Mouse (Mus musculus) liver, adult 2 months (tissue): ENCODE measurements around the gene Bloc1s4. TPM values are rescaled to one million over a fixed set of nuclear protein-coding genes. Genes with fewer than 3 reads are reported as not detected.

Experiments
- DNase-seq: peaks from one replicate; pipeline ENCODE4 v3.0.0-alpha.2; 2011; ENCODE audit warnings: low read depth, low spot score; ENCODE audit errors: extremely low read depth
- H3K27ac ChIP-seq: fragments of 200-500 bp; replicated peaks from 2 replicates; pipeline ENCODE4 v1.5.1; 2012; ENCODE audit warnings: low read depth, mild to moderate bottlenecking, control low read depth, inconsistent platforms, low read length; ENCODE audit not compliant: insufficient read depth
- H3K27me3 ChIP-seq: fragments of 200-500 bp; 2 replicates; pipeline ENCODE4 v1.6.1; 2012; ENCODE audit warnings: mild to moderate bottlenecking, moderate library complexity, low read length, inconsistent platforms; ENCODE audit not compliant: control insufficient read depth, insufficient read depth
- H3K36me3 ChIP-seq: fragments of 200-500 bp; 2 replicates; pipeline ENCODE4 v1.6.1; 2012; ENCODE audit warnings: low read length, inconsistent platforms; ENCODE audit not compliant: control insufficient read depth, insufficient read depth
- H3K4me1 ChIP-seq: fragments of 200-500 bp; 2 replicates; pipeline ENCODE4 v1.6.1; 2011; ENCODE audit warnings: low read length; ENCODE audit not compliant: control insufficient read depth, insufficient read depth
- H3K4me3 ChIP-seq: fragments of 200-500 bp; 2 replicates; pipeline ENCODE4 v1.5.1; 2011; ENCODE audit warnings: low read depth, mild to moderate bottlenecking, control low read depth, low read length, moderate library complexity; ENCODE audit not compliant: insufficient read depth
- H3K79me2 ChIP-seq: fragments of 200-500 bp; 2 replicates; pipeline ENCODE4 v1.6.1; 2012; ENCODE audit warnings: inconsistent platforms, mild to moderate bottlenecking, low read length, moderate library complexity; ENCODE audit not compliant: control insufficient read depth, insufficient read depth
- H3K9ac ChIP-seq: fragments of 200-500 bp; 2 replicates; pipeline ENCODE4 v1.6.1; 2012; ENCODE audit warnings: low read depth, mild to moderate bottlenecking, control low read depth, inconsistent platforms, low read length
- CTCF ChIP-seq: fragments of 200-500 bp; IDR thresholded peaks from 2 replicates; pipeline ENCODE4 v1.5.1; 2011; ENCODE audit warnings: low read depth, low read length, control low read depth
- POLR2A ChIP-seq: fragments of 200-500 bp; IDR thresholded peaks from 2 replicates; pipeline ENCODE4 v1.6.1; 2011; ENCODE audit warnings: low read length, control low read depth; ENCODE audit not compliant: insufficient read depth; ENCODE audit errors: extremely low read depth
- WGBS: fragments of 180-500 bp; shearing (Covaris S2); methylation state at CpG from one replicate; pipeline ENCODE4 v1.1.7; 2018; 5-methylcytosine and 5-hydroxymethylcytosine counted together
- polyA plus RNA-seq: library from polyadenylated mRNA; depleted of rRNA; stranded (reverse); fragments of >200 nt; gene quantifications from 2 replicates; pipeline ENCODE4 v1.2.3, GENCODE M21; 2012
- total RNA-seq: library from RNA; depleted of rRNA; stranded (reverse); fragments of >200 nt; gene quantifications from 2 replicates; pipeline ENCODE4 v1.2.3, GENCODE M21; 2014

The Bloc1s4 gene
- total and polyA plus RNA-seq, 2 experiments, result 12.9 to 19.4 TPM

GRCm38 (mm10) chr5:36719601-36720000 lies 28.8 kb downstream of the Bloc1s4 start:
- Histone ChIP-seq H3K27me3 (no peaks in the 10 kb centered on the region), H3K79me2 (no peaks in the 10 kb centered on the region), H3K36me3 (no peaks in the 10 kb centered on the region), H3K4me1 (peaks cover 2% of the 10 kb centered on the region; the same call in 1 of the 2 replicates), H3K4me3 (no peak overlapping the region), H3K9ac (no peak overlapping the region), H3K27ac (no peak overlapping the region)
- 89% methylated on average over 3 of the region's 3 CpGs for WGBS
- no peak for DNase-seq
- TF ChIP-seq CTCF, result no peak
- TF ChIP-seq POLR2A, result no peak

DNA sequence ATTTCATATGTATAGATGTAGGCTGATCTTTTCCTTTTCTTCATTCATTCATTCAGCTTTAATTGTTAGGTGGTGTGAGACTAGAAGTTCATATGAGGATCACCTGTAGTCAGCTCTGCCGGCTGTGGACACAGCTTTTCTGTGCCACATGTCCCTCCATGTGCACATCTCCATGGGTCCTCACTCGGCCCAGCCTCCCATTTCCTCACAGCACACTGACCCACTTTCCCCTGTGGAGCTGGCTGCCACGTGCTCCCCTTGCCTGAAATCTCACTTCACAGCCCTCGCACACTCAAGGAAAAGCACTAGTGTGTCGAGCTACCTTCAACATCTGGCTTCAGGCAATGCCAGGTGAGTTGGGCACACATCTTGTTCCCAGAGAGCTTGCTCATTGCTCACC lies 29.3 kb downstream of the Bloc1s4 start:
- no peak overlapping the region for H3K9ac ChIP-seq

DNA sequence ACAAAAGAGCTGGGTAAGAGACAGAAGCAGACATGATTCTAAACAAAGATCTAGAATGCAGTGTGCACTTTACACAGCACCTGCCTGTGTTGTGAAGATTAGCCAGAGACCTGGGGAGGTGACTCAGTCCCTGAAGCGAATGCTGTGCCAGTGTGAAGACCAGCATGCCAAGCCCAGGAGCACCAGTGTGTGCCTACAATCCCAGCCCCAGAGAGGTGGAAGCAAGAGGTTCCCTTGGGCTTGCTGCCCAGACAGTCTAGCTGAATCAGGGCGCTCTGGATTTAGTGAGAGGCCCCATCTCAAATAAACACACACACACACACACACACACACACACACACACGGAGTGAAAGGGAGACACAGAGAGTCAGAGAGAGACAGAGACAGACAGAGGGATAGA lies 30.6 kb downstream of the Bloc1s4 start:
- TF ChIP-seq CTCF, result no peak
- no peak for TF ChIP-seq POLR2A
- H3K4me1 ChIP-seq, result peaks cover 4% of the 10 kb centered on the region; the same call in 1 of the 2 replicates
- H3K27me3 ChIP-seq, result no peaks in the 10 kb centered on the region
- WGBS, result 59% methylated on average over 3 of the region's 3 CpGs
- H3K79me2 ChIP-seq, result no peaks in the 10 kb centered on the region
- H3K36me3 ChIP-seq, result no peaks in the 10 kb centered on the region
- no peak for DNase-seq
- no peak overlapping the region for H3K9ac ChIP-seq
- H3K4me3 ChIP-seq, result no peak overlapping the region
- H3K27ac ChIP-seq, result no peak overlapping the region

More for the DNA sequence above, 29.3 kb downstream of the Bloc1s4 start:
- Histone ChIP-seq H3K27ac (no peak overlapping the region), H3K27me3 (no peaks in the 10 kb centered on the region), H3K79me2 (no peaks in the 10 kb centered on the region), H3K36me3 (no peaks in the 10 kb centered on the region), H3K4me1 (peaks cover 2% of the 10 kb centered on the region; the same call in 1 of the 2 replicates), H3K4me3 (no peak overlapping the region)
- TF ChIP-seq CTCF, result no peak
- TF ChIP-seq POLR2A, result no peak
- 80% methylated on average over 5 of the region's 5 CpGs for WGBS
- DNase-seq, result no peak

- no peak overlapping the region for H3K9ac ChIP-seq
- no peaks in the 10 kb centered on the region for H3K79me2 ChIP-seq
- no peak overlapping the region for H3K27ac ChIP-seq
- H3K36me3 ChIP-seq, result no peaks in the 10 kb centered on the region
- DNase-seq, result no peak
- TF ChIP-seq CTCF, result no peak
- no peak for TF ChIP-seq POLR2A
- no peak overlapping the region for H3K4me3 ChIP-seq
- whole genome bisulfite sequencing, result 86% methylated on average over 2 of the region's 2 CpGs
- no peaks in the 10 kb centered on the region for H3K27me3 ChIP-seq
- H3K4me1 ChIP-seq, result peaks cover 11% of the 10 kb centered on the region
These were observed 31.6 kb downstream of the Bloc1s4 start for GRCm38 (mm10) chr5:36716816-36717215.

DNA sequence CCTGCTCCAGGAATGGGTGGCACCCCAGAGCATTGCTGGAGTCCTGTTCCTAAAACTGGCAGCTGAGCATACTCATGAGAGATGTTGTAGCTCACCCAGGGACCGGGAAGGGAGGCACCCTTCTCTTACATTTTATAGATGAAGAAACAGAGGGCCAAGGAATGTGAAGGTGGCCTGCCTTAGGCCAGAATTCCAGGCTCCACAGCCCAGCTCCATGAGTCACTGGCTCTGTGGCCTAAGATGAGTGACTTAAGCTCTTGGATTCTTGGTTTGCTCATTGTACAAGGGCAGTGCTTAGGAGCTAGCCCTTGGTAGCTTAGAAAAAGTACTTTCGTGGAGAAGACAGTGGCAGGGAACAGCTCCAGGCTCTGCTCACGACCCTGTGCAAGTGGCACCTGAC lies 33.6 kb downstream of the Bloc1s4 start:
- TF ChIP-seq POLR2A (no peak), CTCF (no peak)
- no peak overlapping the region for H3K9ac ChIP-seq
- no peak for DNase-seq
- peaks cover 11% of the 10 kb centered on the region for H3K4me1 ChIP-seq
- H3K27ac ChIP-seq, result no peak overlapping the region
- WGBS, result 92% methylated on average over 3 of the region's 3 CpGs
- H3K4me3 ChIP-seq, result no peak overlapping the region
- no peaks in the 10 kb centered on the region for H3K36me3 ChIP-seq
- H3K79me2 ChIP-seq, result no peaks in the 10 kb centered on the region
- H3K27me3 ChIP-seq, result no peaks in the 10 kb centered on the region

GRCm38 (mm10) chr5:36713693-36714092 lies 34.8 kb downstream of the Bloc1s4 start:
- H3K27ac ChIP-seq, result peak overlapping the region; percentile 81
- no peaks in the 10 kb centered on the region for H3K79me2 ChIP-seq
- peaks cover 11% of the 10 kb centered on the region for H3K4me1 ChIP-seq
- TF ChIP-seq POLR2A, result no peak
- no peak for TF ChIP-seq CTCF
- no peak overlapping the region for H3K4me3 ChIP-seq
- 48% methylated on average over 6 of the region's 6 CpGs for WGBS
- H3K27me3 ChIP-seq, result no peaks in the 10 kb centered on the region
- H3K9ac ChIP-seq, result no peak overlapping the region
- no peak for DNase-seq
- H3K36me3 ChIP-seq, result no peaks in the 10 kb centered on the region
